Mouse (Mus musculus): ENCODE measurements around the gene Lars2.
"Not testable (repeated sequence)": the region's sequence is repeated elsewhere in the genome, so short reads cannot be mapped to it uniquely, and the experiment has no call there.

DNA sequence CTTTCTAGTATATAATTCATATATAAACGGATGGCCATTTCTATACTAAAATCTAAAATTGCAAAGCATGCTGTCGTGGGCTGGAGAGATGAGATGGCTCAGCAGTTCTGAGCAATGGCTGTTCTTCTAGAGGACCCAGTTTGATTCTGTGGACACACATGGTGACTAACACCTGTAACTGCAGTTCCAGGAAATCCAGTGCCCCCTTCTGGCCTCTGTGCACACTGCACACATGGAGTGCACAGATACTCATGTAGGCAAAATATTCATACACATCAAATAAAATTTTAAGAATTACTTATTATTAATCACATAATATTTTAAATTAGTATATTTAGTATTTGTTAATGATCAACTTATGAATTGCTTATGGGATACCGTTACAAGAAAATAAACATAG is 80.4 kb downstream of the Lars2 start:
- not testable (repeated sequence) for TF ChIP-seq CTCF (IDR thresholded peaks at IDR 0.05; ENCODE audit: low read depth, low read length); TAL1 (conservative IDR thresholded peaks at IDR 0.05; ENCODE audit: low read depth, low read length); GATA2 (IDR thresholded peaks at IDR 0.05; ENCODE audit: borderline replicate concordance, low read depth, low read length)

All from G1E (cell line).